Mouse (Mus musculus) myocyte (in vitro differentiated cells): ENCODE measurements around the gene Tmbim1.

Source experiments
- CEBPB ChIP-seq: IDR thresholded peaks from 2 replicates; pipeline ENCODE4 v1.6.1; 2011; ENCODE audit warnings: mild to moderate bottlenecking, moderate library complexity; ENCODE audit not compliant: poor library complexity, insufficient read depth, severe bottlenecking
- E2F4 ChIP-seq: IDR thresholded peaks from one replicate; pipeline ENCODE4 v1.6.1; 2011; ENCODE audit warnings: mild to moderate bottlenecking, control low read depth, moderate library complexity; ENCODE audit not compliant: insufficient read depth
- MAX ChIP-seq: IDR thresholded peaks from one replicate; pipeline ENCODE4 v1.6.1; 2011; ENCODE audit warnings: low read depth, mild to moderate bottlenecking, control low read depth
- MYOD1 ChIP-seq, 3 experiments: IDR thresholded peaks; one replicate each; pipeline ENCODE4 v1.6.1; 2011; ENCODE audit warnings: control low read depth in 2 of 3, low read depth in 2 of 3, mild to moderate bottlenecking in 2 of 3, moderate library complexity in 1 of 3; ENCODE audit not compliant: insufficient read length in 2 of 3, control insufficient read depth in 1 of 3
- MYOG ChIP-seq, 3 experiments: IDR thresholded peaks; one replicate each; pipeline ENCODE4 v1.6.1; 2011; ENCODE audit warnings: control low read depth in 2 of 3, low read depth in 2 of 3, mild to moderate bottlenecking in 2 of 3; ENCODE audit not compliant: insufficient read length in 2 of 3, control insufficient read depth in 1 of 3, insufficient read depth in 1 of 3
- POLR2A ChIP-seq: IDR thresholded peaks from one replicate; pipeline ENCODE4 v1.6.1; 2011; ENCODE audit warnings: low read depth, mild to moderate bottlenecking, control low read depth, moderate library complexity; ENCODE audit not compliant: insufficient read length
- POLR2AphosphoS2 ChIP-seq: IDR thresholded peaks from one replicate; pipeline ENCODE4 v1.6.1; 2011; ENCODE audit warnings: low read depth, control low read depth; ENCODE audit not compliant: insufficient read length
- SRF ChIP-seq: IDR thresholded peaks from one replicate; pipeline ENCODE4 v1.6.1; 2011; ENCODE audit warnings: low read depth; ENCODE audit not compliant: control insufficient read depth, insufficient read length
- TCF12 ChIP-seq: IDR thresholded peaks from one replicate; pipeline ENCODE4 v1.6.1; 2011; ENCODE audit warnings: mild to moderate bottlenecking, control low read depth; ENCODE audit not compliant: poor library complexity, insufficient read depth, severe bottlenecking
- TCF3 ChIP-seq: IDR thresholded peaks from one replicate; pipeline ENCODE4 v1.6.1; 2011; ENCODE audit warnings: low read depth, control low read depth; ENCODE audit not compliant: insufficient read length
- USF1 ChIP-seq: IDR thresholded peaks from one replicate; pipeline ENCODE4 v1.6.1; 2011; ENCODE audit warnings: low read depth, mild to moderate bottlenecking, control low read depth, moderate library complexity

DNA sequence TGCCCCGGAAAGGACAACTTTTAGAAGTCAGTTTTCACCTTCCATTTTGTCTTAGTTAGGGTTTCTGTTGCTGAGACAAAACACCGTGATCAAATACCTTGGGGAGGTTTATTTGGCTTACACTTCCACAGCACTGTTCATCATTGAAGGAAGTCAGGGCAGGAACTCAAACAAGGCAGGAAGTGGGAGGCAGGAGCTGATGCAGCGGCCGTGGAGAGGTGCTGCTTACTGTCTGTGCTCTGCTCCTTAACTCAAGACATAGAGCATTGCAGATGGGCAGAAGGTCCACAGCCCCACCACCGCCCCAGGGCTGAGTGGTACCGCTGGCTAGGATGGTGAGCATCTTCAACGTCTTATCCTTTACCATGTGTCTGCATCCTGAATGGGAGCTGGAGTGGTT lies 36.5 kb upstream of the Tmbim1 start:
- TF ChIP-seq POLR2AphosphoS2 (no peak), TCF3 (no peak), POLR2A (no peak), CEBPB (no peak), MAX (no peak), USF1 (no peak), E2F4 (no peak), SRF (no peak), TCF12 (no peak), MYOG (IDR thresholded peaks at IDR 0.05; ENCODE audit: control insufficient read depth in 1 of 3, insufficient read depth in 1 of 3, insufficient read length in 2 of 3, low read depth in 2 of 3) (no peak), MYOD1 (IDR thresholded peaks at IDR 0.05; ENCODE audit: control insufficient read depth in 1 of 3, insufficient read length in 2 of 3, low read depth in 2 of 3) (no peak)
